Mouse (Mus musculus) kidney, postnatal 4 days (tissue): ENCODE measurements around the gene Prkar1b.

Experiments
- DNase-seq, 2 experiments: peaks; one replicate each; pipeline ENCODE4 v3.0.0; 2021; ENCODE audit warnings: mixed read lengths in 2 of 2

Gene Prkar1b

DNA sequence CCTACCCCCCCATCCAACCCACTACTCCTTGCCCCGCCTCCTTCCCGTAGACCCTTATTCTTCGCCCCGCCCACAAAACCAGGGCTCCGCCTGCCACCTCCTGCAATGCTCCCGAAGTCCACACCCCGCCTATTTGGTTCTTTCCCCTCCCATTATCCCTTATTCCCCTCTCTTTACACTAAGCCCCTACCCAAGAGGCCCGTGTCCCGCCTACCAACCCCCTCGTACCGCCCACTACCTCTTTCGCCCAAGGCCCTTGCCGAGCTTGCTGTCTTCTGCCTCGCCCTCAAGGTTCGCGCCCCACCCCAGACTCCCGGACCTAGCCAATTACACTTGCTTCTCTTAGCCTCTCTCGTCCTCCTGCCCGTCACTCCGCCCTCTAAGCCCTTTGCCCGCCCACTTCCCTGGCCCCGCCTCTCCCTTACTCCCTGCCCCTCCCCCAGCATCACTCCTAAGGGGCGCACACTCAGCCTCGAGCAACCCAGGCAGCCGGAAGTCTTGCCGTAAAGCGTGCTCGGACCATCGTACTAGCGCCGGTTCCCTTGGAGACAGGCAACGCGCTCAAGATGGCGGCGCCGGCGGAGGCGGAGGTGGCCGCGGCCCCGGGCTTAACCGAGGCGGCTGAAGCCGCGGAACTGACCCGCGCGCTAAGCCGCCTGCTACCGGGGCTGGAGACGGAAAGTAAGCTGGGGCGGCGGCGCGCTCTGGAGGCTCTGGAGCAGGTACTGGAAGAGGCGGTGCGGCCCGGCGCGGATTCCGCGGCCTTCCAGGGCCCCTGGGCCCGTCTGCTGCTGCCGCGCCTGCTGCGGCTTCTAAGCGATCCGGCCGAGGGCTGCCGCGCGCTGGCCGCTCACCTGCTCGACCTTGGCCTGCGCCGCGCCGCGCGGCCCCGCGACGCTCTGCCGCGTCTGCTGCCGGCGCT, at the start of gene Prkar1b, which contains the start of gene Dnaaf5:
Gene Prkar1b (minus strand): TSS at position 321 of the 922 bp plus-strand sequence.
Gene Dnaaf5 (plus strand): TSS at position 543 of the 922 bp plus-strand sequence.
- peak; percentile 97 to 98 for DNase-seq

DNA sequence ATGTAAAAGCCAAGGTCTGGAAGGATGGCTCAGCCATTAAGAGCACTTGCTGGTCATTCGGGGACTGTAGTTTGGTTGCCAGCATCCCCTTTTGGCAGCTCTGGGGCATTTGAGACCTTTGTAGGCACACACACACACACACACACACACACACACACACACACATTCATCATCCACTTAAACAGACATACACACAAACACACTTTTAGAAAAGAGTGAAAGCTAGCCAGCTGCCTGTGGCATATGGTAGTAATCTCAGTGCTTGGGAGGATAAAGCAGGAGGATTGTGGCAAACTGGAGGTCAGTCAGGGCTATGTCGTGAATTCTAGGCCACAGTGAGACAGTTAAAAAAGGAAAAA, 49.8 kb upstream of the Prkar1b start:
- no peak for DNase-seq

DNA sequence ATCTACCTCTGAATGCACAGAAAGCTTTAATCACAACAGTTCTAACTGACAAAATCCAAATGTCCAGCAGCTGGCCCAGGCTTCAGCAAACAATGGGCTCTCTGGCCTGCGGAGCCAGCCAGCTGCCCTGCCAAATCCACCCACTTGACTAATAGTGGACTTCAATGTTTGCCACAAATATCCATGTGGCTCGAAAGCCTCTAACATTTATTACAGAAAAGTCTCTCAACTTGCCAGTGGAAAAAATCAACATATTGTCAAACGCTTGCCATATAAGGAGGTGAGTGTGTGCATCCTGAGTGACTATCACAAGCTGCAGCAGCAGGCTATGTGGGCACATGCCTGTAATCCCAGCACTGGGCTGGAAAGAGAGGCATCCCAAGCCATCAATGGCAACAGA, 49.0 kb upstream of the Prkar1b start:
- no peak for DNase-seq

- DNase-seq, result no peak
These were observed 41.2 kb upstream of the Prkar1b start for GRCm38 (mm10) chr5:139190958-139191357.

DNA sequence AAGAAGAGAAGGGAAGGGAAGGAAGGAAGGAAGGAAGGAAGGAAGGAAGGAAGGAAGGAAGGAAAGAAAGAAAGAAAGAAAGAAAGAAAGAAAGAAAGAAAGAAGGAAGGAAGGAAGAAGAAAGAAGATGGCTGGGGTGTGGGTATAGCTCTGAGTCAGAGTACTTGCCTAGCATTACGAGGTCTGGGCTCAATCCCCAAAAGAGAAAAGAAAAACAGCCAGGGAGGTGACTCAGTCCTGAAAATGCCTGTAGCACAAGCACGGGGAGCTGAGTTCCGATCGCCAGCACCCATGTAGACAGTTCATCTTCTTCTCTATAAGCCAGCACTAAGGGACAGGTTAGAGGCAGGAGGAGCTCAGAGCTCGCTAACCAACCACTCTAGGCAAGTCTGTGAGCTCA, 39.9 kb upstream of the Prkar1b start:
- no peak for DNase-seq

- no peak for DNase-seq
These were observed 35.1 kb upstream of the Prkar1b start for GRCm38 (mm10) chr5:139184897-139185296.

DNA sequence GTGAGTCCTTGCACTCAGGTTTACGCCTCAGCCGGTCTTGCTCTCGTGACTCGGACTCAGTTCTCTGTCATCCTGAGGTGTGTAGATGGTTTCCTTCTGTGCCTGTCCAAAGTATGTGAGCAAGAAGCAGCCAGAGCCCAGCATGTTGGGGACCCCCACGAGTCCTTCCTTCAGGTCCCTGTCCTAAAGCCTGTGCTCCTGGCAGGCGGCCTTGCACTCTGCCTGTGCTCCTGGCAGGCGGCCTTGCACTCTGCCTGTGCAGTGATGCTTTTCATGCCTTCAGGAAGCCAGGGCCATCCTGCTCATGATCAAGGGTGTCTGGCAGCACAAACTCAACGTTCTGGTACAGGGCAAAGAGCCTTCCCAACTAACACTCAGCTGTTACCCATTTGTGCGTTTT, 33.8 kb upstream of the Prkar1b start:
- no peak for DNase-seq

GRCm38 (mm10) chr5:139183131-139183530, 33.3 kb upstream of the Prkar1b start:
- no peak for DNase-seq

GRCm38 (mm10) chr5:139178895-139179631, 29.3 kb upstream of the Prkar1b start:
- peak; percentile 90 to 91 for DNase-seq

DNA sequence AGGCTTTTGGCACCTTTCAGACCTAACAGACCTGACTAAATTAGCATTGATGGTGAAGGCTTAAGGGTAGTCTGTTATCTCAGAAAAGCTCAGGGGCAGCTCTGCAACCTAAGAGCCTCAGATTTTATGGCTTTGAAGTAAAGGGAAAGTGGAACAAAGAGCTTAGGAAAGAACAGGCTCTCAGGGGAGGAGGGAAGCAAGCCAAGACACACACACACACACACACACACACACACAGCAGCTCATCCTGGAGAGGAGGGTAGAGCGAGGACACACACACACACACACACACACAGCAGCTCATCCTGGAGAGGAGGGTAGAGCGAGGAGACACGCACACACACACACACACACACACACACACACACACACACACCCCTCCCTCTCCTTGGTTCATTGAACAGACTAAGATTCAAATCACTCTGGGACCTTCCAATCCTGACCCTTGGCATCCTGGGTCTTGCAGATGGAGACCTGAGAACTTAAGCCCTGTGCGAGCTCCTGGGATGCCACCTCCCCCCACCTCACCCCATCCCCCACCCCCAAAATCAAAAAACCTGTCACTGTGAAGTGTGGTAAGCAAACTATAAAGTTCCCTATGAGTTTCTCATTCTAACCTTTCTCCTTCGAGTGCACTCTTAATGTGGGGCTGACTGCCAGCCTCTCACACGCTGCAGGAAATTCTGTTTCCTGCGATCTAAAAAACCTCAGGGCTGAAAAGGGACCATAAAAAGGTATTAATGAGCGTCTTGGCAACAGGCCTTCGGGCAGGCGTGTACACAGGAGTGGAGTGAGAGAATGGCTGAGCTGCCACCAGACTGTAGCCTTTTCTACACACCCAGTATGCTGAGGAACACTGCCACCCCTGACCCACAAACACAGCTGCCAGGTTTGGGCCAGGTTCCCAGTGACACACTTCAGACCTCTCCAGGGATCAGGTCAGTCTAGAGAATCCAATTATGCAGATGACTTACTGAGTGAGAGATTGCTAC, 25.1 kb upstream of the Prkar1b start:
- DNase-seq, result peak; percentile 64 to 71

GRCm38 (mm10) chr5:139174141-139174540, 24.3 kb upstream of the Prkar1b start:
- DNase-seq, result peak; percentile 14 to 48

DNA sequence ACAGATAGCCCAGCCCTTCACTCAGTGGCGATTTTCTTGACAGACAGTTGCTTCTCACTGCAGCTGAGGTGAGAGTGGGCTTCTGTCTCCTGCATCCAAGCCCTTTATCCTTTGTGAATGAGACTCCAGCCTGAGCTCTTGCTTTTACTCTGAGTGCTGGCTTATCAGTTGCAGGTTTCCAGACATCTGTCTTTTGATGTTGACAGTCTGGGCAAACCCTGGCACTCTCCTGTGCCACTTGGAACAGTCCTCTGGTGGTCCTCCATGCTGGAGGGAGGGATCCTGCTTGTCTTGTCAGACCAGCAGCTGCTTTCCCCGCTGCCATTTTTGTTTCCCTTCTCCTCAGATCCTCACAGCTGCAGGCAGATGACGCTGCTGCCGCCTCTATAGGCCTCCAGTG, 22.1 kb upstream of the Prkar1b start:
- DNase-seq, result no peak

GRCm38 (mm10) chr5:139167548-139167947, 17.7 kb upstream of the Prkar1b start:
- no peak for DNase-seq

DNA sequence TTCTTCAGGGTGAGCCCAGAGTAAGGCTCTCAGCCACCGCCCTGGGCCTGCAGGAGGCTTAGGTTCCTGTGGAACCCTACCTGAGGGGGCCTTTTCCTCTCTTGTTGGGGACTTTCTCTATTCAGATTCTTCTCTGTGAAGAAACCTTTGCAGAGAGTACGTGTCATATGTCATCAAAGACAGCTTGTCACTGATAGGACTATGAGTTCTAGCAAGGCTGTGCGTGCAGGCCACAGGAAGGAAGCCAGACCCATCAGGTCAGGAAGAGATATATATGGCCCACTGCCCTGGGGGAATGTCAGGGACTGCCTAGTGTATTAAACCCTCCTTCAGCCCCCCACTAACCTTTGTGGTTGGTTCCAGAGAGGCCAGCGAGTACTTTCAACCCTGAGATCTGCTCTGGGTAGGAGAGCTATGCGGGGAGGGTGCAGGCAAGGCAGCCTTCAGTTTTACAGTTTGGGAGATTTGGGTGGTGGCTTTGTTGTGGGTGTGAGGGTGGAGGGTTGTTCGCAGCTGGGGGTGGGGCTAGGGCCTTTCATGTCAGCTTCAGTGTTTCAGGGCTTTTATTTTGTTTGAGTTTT, 17.1 kb upstream of the Prkar1b start:
- no peak for DNase-seq

- DNase-seq, result no peak
These were observed 11.8 kb upstream of the Prkar1b start for GRCm38 (mm10) chr5:139161632-139162031.

DNA sequence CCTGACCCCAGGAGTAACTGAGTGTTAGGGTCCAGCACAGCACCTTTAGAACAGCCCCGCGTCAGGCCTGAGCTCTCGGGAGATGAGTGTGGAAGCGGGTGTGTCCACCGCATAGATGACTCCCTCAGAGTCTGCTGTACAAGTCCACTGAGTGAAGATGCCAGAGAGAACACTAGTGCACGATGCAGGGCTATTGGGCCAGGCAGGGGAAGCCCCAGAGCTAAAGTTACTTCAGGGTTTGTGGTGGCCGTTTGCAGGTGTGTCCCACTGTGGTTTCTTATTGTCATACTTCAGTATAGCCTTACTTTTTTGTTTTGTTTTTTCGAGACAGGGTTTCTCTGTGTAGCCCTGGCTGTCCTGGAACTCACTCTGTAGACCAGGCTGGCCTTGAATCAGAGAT, 11.1 kb upstream of the Prkar1b start:
- no peak for DNase-seq

DNA sequence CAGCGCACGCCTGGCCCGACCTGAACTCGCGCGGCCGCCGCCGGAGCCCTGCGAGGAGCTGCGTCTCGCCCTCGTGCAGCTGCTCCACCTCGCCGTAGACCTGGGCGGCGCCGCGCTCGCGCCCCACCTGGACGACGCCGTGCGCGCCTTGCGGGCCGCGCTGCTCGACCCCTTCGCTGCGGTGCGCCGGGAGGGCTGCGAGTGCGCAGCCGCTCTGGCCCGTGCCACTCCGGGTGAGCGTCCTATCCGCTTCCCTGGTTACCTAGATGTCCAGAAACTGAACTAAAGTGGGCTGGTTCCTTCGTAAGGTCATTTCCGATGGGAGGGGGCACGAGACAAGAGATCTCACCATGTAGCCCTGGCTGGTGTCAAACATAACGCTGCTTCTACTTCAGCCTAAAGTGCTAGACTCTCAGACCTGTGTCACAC, 816 bp upstream of the Prkar1b start:
- DNase-seq, result peak; percentile 52 to 74

- no peak for DNase-seq
These were observed 662 bp downstream of the Prkar1b start for GRCm38 (mm10) chr5:139149006-139149672.

GRCm38 (mm10) chr5:139147178-139148078, 2.4 kb downstream of the Prkar1b start:
- DNase-seq, result no peak

DNA sequence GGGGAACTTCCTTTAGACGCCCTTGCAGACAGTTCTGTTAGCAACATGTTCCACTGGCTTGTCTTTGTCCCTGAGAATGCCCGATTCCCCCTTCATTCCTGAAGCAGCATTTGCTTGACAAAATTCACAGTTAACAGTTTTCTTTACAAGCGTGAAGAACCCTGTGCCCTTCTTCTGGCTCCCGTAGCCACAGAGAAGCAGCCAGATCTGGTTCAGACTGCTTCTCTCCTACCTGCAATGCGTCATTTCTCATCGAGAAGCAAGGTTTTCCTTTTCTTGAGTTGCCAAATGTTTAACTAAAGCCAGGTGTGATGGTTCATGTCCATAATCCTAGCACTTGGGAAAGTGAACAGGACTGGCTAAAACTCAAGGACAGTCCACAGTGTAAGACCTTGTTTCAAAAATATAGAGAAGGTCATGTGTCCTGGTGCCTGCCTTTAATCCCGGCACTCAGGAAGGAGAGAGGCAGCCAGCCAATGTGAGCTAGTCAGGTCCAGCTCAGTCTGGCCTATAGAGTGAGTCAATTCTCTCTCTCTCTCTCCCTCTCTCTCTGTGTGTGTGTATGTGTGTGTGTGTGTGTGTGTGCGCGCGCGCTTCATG, 3.2 kb downstream of the Prkar1b start:
- DNase-seq, result peak in 1 of 2 experiments; percentile 43
